Mouse (Mus musculus): Measurements from ENCODE around the gene Teddm1b.
A peak's percentile ranks its signal among the peaks of the same experiment; 100 is the strongest.
"Not testable (repeated sequence)": the region's sequence is repeated elsewhere in the genome, so short reads cannot be mapped to it uniquely, and the experiment has no call there.

Gene Teddm1b

DNA sequence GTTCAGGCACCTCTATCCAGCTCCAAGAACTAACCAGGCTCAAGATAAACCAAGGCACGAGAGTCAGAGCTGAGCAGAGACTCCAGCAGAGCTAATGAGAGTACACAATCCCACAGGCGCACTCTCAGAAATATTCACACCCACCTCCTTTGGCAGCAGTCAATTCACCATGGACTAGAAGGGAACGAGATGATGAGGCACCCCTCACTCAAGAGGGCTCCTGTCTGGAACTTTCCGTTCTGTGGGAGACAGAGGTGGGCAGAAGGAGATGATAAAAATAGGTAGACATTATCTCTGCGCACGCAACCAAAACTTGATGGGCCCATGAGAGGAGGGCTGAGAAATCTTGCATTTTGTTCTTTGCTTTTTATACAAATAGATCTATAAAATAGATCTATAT is at the start of gene Teddm1b:
TSS of gene Teddm1b (plus strand) at position 301 of the 400 bp plus-strand sequence.
- DNase-seq (ENCODE audit: extremely low spot score, low spot score): no peak

DNA sequence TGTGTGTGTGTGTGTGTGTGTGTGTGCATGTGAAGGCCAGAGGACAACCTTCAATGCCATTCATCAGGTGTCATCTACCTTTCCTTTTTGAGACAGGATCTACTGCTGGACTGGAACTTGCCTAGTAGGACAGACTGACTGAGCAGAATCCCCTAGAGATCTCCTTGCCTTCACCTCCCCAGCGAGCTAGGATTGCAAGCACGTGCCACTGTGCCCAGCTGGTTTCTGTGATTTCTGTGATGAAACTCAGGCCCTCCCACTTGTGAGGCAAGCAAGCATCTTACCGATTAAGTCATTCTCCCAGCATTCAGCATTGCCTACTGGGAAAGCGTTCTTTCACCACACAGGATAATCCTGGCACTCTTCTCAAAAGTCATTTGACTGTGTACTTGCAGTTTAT is 43.4 kb upstream of the Teddm1b start:
- no peak for DNase-seq (ENCODE audit: extremely low spot score, low spot score)

DNA sequence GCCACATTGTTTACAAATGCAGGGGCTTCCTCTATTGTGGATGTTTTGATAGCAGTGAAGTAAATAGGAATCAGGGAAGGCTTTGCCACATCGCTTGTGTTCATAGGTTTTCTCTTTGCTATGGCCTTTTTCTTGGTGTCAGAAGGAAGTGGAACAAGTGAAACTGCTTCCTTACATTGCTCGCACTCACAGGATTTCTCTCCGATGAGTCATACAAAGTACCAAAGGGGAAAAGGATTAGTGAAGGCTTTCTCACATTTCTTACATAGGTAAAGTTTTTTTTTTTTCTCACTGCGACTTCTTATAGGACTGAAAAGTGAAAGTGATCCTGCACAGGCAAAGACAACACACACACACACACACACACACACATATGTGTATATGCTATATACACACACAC is 38.1 kb upstream of the Teddm1b start:
- no peak for DNase-seq (ENCODE audit: extremely low spot score, low spot score)

DNA sequence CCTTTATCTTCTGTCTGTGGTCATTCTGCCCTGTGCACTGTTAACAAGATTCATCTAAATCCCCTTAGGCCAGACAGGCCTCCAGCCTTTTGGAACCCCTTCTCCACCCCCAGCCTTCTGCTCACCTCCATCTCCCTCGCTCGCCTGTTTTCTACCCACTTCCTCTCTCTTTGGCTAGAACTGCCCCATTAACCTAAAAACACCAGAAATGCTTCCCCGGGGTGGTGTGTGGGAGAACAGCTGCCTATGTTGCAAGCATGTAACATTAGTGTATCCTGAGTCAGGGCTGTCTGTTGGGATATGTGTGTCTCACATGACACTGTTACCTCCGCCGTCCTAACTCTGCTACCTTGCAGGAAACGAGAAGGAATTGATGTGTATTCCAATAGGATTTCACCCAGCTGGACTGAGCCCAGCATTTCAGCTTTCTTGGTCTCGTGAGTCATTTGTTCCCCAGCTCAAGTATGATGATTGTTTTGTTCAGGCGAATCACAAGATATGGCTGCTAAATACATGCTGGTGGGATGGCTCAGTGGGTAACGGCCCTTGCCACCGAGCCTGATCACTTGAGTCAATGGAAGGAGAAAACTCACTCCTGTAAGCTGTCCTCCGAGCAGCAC is 31.9 kb upstream of the Teddm1b start:
- no peak for DNase-seq (ENCODE audit: extremely low spot score, low spot score)

DNA sequence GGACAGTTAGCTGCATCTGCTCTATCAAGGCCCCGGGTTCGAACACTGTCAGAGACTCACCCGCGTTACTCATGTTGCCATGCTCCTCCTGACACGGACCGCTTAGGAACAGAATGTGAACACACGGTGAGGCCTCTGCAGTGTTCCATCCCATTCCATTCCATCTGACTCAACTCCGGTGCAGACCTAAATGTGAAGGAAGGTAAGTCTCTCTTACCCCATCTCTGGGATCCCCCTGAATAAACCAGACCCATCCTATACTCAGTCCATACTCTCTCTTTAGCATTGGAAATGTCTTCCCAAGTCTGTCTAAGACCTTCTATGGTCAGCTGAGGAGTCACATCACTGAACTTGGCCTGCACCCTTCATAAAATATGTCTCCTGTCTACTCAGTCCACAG is 30.1 kb upstream of the Teddm1b start, which contains the start of gene Rgsl1:
TSS of gene Rgsl1 (minus strand) at position 101 of the 400 bp plus-strand sequence.
- DNase-seq (ENCODE audit: extremely low spot score, low spot score): no peak

DNA sequence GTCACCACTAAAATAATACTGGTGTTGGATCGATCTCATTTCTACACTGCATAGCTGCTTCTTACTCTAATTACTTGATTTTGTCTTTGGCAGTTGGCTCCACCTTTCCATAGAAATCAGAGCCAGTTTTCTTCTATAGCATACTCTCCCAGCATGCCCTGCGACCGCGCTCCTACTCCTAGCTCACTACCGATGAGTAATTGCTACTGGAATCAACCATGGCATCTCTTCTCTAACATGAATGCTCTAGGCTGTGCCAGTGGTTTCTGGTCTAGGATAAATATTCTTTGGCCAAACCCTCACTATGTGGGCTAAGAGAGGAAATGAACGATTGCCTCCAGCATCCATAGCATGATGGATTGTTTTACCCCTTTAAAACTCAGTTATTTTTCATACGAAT is 27.7 kb upstream of the Teddm1b start:
- DNase-seq (ENCODE audit: extremely low spot score, low spot score): no peak

DNA sequence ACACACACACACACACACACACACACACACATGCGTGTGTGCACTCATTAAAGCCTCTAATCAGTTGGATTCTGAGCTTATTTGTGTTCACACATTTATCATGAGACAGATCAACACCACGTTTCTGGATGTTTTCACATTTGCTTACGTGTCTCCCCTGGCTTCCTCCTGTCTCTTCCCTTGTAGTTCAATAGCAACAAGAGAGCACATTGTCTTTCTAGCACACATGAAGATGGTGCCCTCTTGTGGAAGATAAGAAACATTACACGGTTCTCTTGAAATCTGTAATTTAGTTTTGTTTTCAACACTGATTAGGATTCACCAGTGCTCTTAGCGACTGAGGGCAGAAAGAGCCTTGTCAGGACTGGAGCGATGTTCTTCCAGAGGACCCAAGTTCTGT is 27.3 kb upstream of the Teddm1b start:
- DNase-seq (ENCODE audit: extremely low spot score, low spot score): peak; percentile 20

DNA sequence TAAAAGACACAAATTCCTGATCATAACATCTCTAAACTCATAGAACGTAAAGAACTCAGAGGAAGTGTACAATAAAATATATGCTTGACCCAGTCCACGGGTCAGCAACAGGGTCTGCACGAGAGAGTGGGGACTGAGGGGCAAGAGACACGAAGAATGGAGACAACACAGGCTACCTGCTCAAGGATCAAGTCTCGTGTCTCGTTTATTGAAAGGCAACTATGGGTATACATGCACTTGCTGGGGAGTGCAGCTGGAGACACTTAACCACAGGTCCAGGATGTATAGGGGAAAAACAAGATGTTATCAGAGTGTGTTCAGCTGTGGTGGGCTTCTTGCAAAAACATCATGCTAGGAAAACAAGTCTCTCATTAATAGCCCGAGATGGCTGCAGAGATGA is 21.4 kb upstream of the Teddm1b start:
- DNase-seq (ENCODE audit: extremely low spot score, low spot score): not testable (repeated sequence)

DNA sequence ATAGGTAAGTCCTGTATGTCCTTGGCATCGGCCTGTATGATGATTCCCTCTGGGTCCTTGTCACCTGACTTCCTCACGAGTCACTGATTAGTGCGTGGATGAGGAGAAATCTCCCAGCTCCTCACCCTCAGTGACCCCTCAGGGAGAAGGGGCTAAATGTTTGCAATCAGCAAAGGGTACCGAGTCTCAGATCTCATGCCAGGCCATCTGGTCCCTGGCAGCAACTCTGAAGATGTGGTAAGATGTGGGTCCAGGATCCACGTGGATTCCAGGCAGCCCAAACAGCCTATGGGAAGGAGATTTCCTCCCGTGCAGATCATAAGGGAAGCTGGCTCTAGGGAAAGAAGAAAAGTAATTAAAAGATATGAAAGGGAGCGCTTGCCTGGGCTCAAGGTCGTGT is 18.2 kb upstream of the Teddm1b start:
- no peak for DNase-seq (ENCODE audit: extremely low spot score, low spot score)

DNA sequence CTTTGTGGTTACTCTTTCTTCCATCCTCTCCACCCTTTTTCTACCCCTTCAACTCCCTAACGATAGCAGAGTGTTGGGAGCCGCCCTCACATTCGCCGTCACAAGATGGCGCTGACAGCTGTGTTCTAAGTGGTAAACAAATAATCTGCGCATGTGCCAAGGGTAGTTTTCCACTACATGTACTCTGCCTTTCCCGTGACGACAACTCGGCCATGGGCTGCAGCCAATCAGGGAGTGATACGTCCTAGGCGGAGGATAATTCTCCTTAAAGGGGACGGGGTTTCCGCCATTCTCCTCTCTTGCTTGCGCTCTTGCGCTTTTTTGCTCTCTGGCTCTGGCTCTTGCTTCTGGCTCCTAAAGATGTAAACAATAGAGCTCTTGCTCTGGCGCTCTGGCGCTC is 6.2 kb downstream of the Teddm1b start:
- DNase-seq (ENCODE audit: extremely low spot score, low spot score): not testable (repeated sequence)

DNA sequence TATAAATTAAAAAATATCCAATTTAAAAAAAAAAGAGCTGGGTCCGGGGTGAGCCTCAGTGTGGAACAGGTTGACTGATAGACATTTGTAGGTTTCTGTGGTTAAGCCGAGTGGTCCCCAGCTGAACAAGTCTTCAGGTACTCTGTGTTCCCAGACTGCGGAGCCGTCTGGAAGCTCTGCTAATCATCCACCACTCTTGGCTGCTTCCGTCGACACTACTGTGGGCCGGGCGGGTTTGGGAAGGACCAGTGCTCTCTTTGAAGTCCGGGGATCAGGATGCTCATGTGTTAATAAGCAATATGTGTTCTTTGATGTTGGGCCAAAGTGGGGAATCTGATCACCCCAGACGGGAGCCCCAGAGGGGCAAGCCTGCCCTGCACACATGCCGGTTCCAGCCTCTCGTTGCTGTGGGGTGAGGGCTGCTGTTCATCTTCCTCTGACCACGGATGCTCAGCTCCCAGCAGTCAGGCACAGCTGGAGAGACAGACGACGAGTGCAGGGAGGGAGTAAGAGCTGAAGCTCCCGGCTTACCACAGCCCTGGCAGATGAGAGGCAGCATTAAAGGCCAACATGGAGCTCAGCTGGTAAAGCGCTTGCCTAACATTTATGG is 12.0 kb downstream of the Teddm1b start:
- no peak for DNase-seq (ENCODE audit: extremely low spot score, low spot score)

DNA sequence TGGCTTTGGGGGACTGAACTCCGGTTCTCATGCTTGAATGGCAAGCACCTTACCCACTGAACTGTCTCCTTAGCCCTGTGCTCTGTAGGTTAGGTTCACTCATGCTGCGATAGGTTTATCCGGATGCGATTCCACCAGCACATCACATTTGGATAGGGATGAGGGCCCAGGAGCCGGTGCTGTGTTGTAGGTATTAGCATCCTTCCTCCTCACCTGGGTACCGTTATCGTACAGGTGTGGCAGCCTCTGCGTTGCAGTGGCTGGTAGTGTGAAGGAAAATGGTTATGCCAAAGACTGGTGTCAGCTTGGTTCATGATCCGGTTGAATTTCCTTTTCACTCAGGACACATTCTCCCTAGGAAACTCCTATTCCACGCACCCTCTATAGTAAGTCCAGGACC is 16.0 kb downstream of the Teddm1b start:
- no peak for DNase-seq (ENCODE audit: extremely low spot score, low spot score)

DNA sequence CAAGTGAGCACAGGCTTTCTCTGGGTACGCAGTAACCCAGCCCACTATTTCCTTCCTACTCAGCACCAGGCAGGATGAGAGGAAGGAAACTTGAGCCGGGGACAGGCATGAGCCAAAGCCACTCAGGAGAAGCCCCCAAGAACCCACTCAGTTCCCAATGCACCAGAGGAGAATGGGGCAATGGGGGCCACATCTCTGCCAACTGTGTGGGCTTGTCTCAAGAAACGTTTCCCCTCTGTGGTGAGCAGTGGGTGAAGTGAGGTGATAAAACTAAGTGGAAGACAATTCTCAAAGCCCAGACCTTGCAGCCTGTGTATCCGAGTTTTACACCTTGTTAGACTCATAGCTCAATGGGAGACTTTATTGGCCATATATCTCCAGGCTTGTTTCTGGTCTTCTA is 17.3 kb downstream of the Teddm1b start, which contains the start of gene Teddm1a:
TSS of gene Teddm1a (plus strand) at position 301 of the 400 bp plus-strand sequence.
- no peak for DNase-seq (ENCODE audit: extremely low spot score, low spot score)

DNA sequence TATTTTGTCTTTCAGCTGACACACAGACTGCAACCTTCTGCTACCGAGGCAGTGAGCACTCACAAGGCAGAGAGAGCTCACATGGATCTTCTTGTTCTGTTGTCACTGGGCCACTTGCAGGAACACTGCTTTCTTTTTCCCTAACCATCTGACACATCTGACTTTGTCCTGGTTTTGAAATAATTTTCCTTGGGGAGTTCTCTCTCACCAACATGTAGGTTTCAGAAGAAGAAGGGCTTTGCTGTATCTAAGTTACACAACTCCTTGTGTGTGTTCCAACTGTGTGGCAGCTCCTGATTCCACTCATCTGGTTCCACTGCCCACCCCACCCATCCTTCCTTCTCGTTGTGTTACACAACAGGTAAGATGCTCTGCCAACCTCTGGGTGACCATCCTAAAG is 19.6 kb downstream of the Teddm1b start:
- no peak for DNase-seq (ENCODE audit: extremely low spot score, low spot score)

DNA sequence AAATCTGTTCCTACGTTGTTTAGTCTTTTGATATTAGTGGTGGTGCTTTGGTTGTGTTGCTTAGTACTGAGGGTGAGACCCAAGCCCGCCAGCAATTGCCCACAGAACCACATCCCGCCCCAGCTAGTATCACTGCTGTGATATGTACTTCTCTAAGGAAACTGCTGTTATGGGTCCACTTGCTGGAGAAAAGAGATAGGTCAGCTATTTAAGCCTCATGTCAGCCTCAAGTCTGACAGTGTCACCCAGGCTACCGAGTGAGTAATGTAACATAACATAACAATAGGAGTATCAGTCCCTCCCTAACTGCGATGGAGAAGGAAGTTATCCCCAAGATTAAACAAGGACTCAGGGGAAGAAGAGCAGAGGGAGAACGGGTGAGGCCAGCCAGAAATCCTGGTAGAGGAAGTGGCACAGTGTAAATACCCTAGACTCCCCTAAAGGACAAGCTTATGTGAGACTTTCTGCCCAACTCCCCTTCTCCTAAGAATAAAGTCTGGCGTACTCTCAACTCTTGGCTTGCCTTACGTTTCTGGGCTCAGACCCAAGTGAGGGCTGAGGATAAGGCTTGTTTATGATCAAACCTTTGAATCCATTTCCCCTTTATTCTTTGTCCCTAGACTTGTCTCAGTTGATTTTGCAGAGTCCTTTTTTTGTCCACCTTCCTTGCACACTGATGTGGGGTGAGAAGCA is 20.2 kb downstream of the Teddm1b start:
- no peak for DNase-seq (ENCODE audit: extremely low spot score, low spot score)

DNA sequence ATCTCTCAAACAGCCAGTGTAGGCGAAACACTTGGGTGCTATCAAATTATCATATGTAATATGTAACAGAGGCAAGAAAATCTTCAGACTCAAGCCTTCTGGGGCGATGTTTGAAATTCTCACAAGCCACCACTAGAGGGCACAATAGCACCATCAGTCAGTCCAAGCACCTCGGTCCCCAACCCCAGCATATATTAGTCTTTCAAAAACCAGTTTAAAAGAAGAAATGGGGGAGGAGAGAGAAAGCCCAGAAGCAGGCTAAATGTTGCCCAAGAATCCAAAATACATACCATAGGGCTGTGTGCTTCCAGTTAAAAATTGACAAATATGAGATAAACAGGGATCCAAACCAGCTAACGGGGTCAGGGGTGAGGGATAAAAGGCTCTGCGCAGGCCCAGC is 20.8 kb downstream of the Teddm1b start:
- peak; percentile 63 for DNase-seq (ENCODE audit: extremely low spot score, low spot score)

DNA sequence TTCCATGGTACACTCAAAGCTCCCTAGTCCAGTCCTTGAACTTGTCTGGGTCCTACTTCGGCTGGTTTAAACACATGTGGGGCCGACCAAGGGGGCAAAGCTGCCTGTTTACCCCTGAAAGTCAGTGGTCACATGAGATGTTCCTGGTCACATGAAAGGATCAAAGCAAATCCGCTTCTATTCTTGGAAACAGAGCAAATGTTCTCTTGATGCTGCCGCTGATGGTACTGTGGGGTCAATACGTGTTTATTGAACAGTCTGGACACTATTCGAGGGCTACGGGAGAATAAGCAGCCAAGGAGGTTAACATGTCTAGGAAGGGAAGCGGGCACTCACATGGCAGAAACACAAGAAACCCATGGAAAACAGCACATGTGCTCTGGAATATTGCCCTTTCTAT is 23.1 kb downstream of the Teddm1b start:
- DNase-seq (ENCODE audit: extremely low spot score, low spot score): no peak

DNA sequence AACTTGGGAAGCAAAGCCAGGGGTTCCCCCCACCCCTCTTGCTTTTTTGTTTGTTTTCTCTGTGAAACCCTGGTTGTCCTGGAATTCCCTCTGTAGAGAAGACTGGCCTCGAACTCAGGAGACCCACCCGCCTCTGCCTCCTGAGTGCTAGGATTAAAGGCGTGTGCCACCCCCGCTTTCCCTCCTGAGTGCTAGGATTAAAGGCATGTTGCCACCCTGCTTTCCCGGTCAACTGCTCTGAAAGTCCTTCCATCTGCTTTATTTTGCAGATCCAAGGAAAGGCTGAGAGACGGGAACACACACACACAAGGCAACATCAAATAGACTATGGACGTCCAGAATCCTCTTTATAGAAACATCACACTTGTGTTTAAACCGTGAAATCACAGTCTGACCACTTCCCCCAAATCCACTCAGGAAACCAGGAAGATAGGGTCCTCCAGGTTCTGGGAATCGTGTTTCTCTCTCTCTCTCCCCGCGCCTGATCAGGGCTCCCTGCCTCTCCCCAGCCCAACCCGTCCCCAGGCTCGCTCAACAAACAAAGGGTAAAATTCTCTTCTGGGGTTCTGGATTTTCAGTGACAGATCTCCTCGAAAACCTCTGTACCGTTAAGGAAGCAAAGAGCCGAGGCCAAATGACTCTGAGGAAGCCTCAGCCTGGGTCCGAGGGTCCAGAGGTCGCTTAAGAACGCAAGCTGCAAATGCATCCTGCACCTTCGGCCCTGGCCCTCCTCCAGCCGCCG is 25.0 kb downstream of the Teddm1b start:
- DNase-seq (ENCODE audit: extremely low spot score, low spot score): no peak

DNA sequence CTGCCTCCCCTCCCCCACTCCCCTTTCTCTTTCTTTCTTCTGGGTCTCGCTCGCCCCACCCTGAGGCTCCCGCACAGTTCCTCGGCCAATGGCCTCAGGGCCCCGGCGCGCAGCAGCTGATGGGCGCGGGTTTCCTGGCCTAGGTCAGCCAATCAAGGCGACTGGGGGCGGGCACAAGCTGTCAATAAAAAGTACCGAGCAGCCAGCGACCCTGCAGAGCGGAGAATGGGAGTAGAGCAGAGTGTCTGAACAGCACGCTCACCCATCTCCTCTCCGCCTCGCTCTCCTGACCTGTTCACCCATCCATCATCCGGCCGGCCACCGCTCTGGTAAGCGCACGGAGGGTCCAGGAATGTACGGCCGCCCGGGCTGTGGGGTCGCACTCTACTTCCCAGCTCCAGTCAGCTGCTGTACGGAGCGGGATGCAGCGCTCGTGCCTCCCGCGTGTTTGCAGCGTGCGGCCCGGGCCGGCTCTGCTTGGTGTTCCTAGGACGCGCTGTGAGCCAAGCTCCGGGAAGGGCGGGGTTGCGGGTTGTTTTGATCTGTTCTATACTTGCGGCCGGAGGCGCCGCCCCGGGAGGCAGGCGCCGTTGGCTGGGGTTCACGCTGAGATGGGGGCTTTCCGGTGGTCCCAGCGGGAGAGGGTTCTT is 25.7 kb downstream of the Teddm1b start, which contains the start of the genes Glul and Teddm2:
TSS of gene Glul (plus strand) at position 214 of the 650 bp plus-strand sequence.
TSS of gene Teddm2 (minus strand) at position 498 of the 650 bp plus-strand sequence.
- DNase-seq (ENCODE audit: extremely low spot score, low spot score): peak; percentile 97

DNA sequence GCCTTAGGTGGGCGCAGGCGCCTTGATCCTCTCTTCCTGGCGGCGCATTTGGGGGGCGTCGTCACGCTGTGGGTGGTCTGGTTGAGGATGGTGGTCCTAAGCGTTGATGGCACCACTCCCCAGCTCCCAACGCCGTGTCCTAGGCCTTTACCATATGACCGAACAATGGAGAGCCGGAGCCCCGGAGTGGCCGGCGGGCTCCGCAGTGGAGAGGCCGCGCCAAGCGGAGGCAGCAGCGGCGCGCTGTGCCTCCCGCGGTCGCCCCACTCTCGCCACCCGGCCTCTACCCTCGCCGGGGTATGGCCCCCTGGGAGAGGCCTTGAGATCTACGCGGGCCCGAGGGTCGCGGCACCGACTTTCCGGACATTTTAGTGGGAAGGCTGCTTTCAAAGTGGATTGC is 26.2 kb downstream of the Teddm1b start:
- no peak for DNase-seq (ENCODE audit: extremely low spot score, low spot score)
